Mouse (Mus musculus) layer of hippocampus, adult 2 months (tissue): ENCODE measurements around the gene Ascc2. TPM values are rescaled to one million over a fixed set of nuclear protein-coding genes. Genes with fewer than 3 reads are reported as not detected.
A peak's percentile ranks its signal among the peaks of the same experiment; 100 is the strongest.

Experiments used
- DNase-seq, 2 experiments: peaks; one replicate each; pipeline ENCODE4 v3.0.0; 2022; ENCODE audit warnings: low spot score in 2 of 2
- H3K27ac ChIP-seq: fragments of 200-600 bp; 2 replicates; pipeline ENCODE4 v1.8.1; 2022
- H3K4me3 ChIP-seq: fragments of 200-600 bp; 2 replicates; pipeline ENCODE4 v1.8.1; 2022; ENCODE audit warnings: mild to moderate bottlenecking
- CTCF ChIP-seq: fragments of 200-600 bp; conservative IDR thresholded peaks from 2 replicates; pipeline ENCODE4 v1.8.1; 2022; ENCODE audit warnings: antibody characterized with exemption, mild to moderate bottlenecking, moderate library complexity
- total RNA-seq, 2 experiments: library from RNA; stranded (reverse); gene quantifications; 2 replicates each; pipeline ENCODE4 v1.2.3; 2021

The Ascc2 gene
- total RNA-seq, 2 experiments from 2014 or later: 23.7 to 25.0 TPM

- no peak overlapping the region for H3K4me3 ChIP-seq
- H3K27ac ChIP-seq: no peak overlapping the region
- no peak for DNase-seq
- TF ChIP-seq CTCF: no peak
Observed at GRCm38 (mm10) chr11:4677250-4677872, 39.8 kb downstream of the Ascc2 start.

DNA sequence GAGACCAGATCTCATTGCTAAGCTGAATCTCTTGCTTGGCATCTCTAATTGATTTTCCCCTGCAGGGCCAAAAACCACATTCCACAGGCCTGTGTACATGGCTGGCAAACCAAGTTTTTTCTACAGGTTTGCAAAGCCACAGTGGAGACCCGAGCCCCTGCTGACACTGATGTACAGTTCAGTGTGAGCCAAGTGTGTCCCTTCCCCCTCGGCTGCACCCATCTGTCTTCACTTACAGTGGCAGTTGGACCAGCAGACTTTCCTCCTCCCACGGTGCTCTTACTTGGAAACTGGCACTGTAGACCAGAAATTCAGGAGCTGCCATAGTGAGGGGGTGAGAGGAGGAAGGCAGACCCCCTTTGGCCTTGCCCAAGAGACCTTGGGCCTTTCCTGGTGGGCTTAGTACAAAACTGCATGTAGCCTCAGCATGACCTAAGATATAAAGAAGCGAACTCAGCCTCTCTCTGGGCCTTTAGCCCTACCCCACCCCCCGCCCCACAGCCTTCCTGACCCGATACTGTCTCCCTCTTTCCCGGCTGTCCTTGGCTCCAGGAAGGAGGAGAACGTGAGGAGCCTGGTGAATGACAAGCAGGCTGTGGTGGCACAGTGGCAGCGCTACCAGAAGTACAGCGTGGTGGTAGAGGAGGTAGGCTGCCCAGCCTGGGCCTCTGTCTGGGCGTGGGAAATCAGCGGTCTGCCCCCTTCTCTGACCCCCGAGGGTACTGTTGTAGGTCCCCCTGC lies 41.3 kb downstream of the Ascc2 start:
- peak; percentile 70 to 72 for DNase-seq
- peak overlapping the region; percentile 91 for H3K27ac ChIP-seq
- TF ChIP-seq CTCF: no peak
- H3K4me3 ChIP-seq: no peak overlapping the region

- DNase-seq: no peak
- Histone ChIP-seq H3K27ac (peak overlapping the region; percentile 91), H3K4me3 (no peak overlapping the region)
- no peak for TF ChIP-seq CTCF
Observed at GRCm38 (mm10) chr11:4679441-4679832, 41.9 kb downstream of the Ascc2 start.

- peak overlapping the region; percentile 91 for H3K27ac ChIP-seq
- DNase-seq: no peak
- no peak overlapping the region for H3K4me3 ChIP-seq
- no peak for TF ChIP-seq CTCF
Observed at GRCm38 (mm10) chr11:4680126-4680525, 42.6 kb downstream of the Ascc2 start.

DNA sequence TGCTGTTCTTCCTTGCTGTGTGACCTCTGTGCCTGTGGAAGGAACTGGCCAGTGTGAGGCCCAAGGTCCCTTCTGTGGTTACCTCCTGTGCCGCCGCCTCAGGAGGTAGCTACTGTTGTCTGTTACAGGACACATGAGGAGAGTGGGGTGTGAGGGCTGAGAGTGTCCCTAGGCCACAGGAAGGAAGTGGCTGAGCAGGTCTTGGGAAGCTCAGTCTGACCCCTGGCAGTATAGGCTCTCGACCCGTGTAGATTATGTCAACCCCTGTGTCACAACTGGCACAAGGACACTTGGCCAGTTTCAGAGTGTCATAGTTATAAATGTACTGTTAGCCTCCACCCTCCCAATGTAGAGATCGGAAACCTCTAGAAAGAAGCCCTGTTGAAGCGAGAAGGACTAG lies 46.0 kb downstream of the Ascc2 start:
- no peak for DNase-seq
- H3K27ac ChIP-seq: peak overlapping the region; percentile 44; the same call in 1 of the 2 replicates
- no peak overlapping the region for H3K4me3 ChIP-seq
- TF ChIP-seq CTCF: no peak

- no peak; the same call in 1 of the 2 replicates for TF ChIP-seq CTCF
- Histone ChIP-seq H3K4me3 (no peak overlapping the region), H3K27ac (peak overlapping the region; percentile 44; the same call in 1 of the 2 replicates)
- no peak for DNase-seq
Observed at GRCm38 (mm10) chr11:4684186-4684585, 46.6 kb downstream of the Ascc2 start.

GRCm38 (mm10) chr11:4685071-4685470 lies 47.5 kb downstream of the Ascc2 start:
- H3K27ac ChIP-seq: no peak overlapping the region
- TF ChIP-seq CTCF: no peak
- DNase-seq: no peak
- no peak overlapping the region for H3K4me3 ChIP-seq

GRCm38 (mm10) chr11:4685510-4685909 lies 48.0 kb downstream of the Ascc2 start:
- Histone ChIP-seq H3K4me3 (no peak overlapping the region), H3K27ac (no peak overlapping the region)
- DNase-seq: no peak
- no peak for TF ChIP-seq CTCF

DNA sequence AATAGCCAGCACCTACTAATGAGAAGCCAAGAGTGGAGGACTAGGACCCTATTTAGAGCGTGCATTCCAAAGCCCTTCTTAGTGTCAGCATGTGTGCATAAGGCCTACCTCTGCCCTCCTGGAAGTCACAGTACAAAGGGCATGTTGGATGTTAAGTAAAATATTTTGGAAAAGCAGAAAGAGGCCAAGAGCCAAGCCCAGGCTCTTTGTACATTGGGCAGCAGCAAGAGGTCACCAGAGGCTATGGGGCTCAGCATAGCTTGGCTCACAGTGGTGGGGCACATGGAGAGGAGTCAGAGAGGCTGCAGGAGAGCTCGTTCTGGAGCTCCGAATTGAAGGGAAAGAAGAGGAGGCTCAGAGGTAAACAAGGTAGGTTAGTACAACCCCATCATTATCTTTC lies 49.5 kb downstream of the Ascc2 start:
- DNase-seq: no peak
- no peak overlapping the region for H3K27ac ChIP-seq
- H3K4me3 ChIP-seq: no peak overlapping the region
- TF ChIP-seq CTCF: no peak

DNA sequence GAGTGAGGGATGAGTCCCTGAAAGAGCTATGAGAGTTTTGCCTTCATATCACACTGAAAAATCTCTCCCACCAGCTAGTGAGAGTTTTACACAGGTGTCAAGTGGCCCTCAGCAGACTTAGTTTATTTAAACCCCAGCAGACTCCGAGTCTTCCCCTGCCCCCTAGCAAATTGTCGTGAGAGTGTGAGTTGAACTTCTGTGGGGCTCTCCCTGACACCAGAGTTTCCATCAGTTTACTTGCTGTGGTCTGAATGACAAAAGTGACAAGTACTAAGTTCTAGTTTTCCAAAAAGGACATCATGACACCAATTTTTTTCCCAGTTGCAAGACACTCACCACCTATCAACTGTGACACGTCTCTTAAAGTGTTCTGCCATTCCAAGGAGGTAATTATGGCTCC lies 50.3 kb downstream of the Ascc2 start:
- Histone ChIP-seq H3K4me3 (no peak overlapping the region), H3K27ac (no peak overlapping the region)
- TF ChIP-seq CTCF: no peak
- DNase-seq: no peak

DNA sequence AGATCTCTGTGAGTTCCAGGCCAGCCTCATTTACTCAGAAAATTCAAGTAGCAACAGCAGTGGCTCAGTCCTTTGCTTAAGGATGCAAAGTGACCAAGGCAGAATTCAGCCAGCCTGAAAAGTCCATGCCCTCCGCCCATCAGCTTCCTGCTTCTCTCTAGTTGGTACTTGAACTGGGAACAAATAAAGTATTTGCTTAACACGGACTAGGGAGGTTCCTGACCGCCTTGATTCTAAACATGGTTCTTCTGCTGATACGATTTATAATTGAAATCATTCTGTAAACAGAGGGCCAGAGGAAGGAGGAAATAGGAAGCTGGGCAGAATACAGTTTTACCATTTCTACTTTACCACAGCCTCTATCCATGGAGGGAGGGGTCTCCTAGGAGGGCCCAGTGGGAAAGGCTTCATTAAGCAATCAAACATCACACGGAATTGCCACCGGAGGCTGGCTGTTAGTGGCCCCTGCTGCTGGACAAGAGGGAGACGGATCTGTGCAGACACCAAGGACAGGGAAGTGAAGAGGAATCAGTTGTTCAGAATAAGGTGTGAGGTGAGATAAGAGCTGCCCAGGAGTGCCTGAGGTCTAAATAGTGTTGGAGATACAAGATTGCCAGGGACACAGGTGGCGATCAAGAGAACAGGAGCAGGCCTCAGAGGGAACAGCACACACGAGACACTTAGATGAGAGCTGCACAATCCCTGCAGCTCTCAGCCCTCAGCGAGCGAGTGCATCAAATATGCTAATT lies 51.3 kb downstream of the Ascc2 start:
- Histone ChIP-seq H3K4me3 (no peak overlapping the region), H3K27ac (peak overlapping the region; percentile 68)
- DNase-seq: no peak
- no peak for TF ChIP-seq CTCF

- no peak overlapping the region for H3K4me3 ChIP-seq
- peak overlapping the region; percentile 62; the same call in 1 of the 2 replicates for H3K27ac ChIP-seq
- no peak for DNase-seq
- TF ChIP-seq CTCF: no peak
Observed at GRCm38 (mm10) chr11:4690353-4690752, 52.8 kb downstream of the Ascc2 start.

DNA sequence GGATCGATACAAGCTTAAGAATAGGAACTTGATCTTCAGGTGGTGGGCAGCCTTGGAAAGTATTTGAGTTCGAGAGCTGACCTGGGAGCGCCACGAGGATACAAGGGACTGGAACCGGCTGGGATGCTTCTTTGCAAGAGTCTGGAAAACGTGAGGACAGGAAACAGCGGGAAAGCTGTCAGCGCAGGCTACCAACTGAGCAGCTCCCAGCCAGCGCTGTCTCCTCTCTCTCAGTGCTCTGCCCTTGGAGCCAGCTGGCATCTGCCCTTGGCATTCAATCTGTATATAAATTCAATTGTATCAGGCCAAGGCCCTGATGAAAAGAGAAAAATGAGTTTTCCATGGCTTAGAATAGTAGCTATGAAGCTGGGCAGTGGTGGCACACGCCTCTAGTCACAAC lies 53.7 kb downstream of the Ascc2 start:
- Histone ChIP-seq H3K4me3 (no peak overlapping the region), H3K27ac (peak overlapping the region; percentile 62; the same call in 1 of the 2 replicates)
- no peak for TF ChIP-seq CTCF
- no peak for DNase-seq
